In the genomic region with DNA sequence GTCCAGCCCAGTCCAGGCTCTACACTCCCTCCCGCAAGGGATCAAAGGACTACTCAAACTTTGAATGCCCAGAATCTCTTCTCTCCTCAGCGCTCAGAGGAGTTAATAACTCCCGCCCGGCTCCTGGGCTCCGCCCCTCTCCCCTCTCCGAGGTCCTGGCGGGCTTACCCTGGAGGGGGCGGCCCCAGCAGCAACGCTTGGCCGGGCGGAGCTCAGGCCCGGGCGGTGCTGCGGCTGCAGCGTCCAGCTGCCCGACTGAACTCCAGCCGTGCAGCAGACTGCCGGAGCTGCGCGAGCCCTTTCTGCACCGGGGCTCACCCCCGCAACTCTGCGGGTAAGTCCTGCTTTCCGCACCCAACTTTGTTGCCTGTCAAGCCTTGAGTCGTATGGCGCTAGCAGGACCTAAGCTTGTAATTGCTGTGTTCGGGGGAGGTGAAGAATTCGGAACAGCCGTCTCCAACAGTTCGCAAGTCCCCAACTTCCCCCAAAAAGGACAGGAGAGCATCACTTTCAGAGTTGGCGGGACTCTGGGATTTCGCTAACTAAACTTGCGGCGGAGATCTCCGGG, we compare ENCODE assay signal across 8 mouse cellular contexts. TPM values are rescaled to one million over a fixed set of nuclear protein-coding genes. Genes with fewer than 3 reads are reported as not detected.
DNase-seq lines count a peak whose midpoint lies in the region; ATAC-seq lines count a peak whose summit lies in the region.

A gene (plus strand): TSS at position 187 of the 568 bp plus-strand sequence.

- H3K4me3 ChIP-seq in hindbrain, embryonic 14.5 days (replicated peaks; ENCODE audit: low read length): peak within 1 kb of the TSS; percentile 89
- peak within 1 kb of the TSS; percentile 96 for H3K4me3 ChIP-seq in megakaryocyte, embryonic 14.5 days (replicated peaks)

- DNase-seq in R1 (ENCODE audit: low read depth, low spot score): peak; percentile 92
- DNase-seq in cerebellum, postnatal 10 days: peak; percentile 69 to 82
- DNase-seq in frontal cortex, postnatal 36 days (ENCODE audit: low spot score in 2 of 2): peak; percentile 36 to 51
- peak; percentile 62 for DNase-seq in hindbrain, embryonic 14.5 days (ENCODE audit: low spot score)
- no peak for DNase-seq in left cerebral cortex, adult 8-10 months (ENCODE audit: low spot score in 2 of 2)
- DNase-seq in right cerebral cortex, postnatal 10 days (ENCODE audit: low spot score in 2 of 2): peak; percentile 63 to 73
- peak; percentile 76 for DNase-seq in urinary bladder, postnatal 25 days (ENCODE audit: low spot score)

- H3K27ac ChIP-seq in hindbrain, embryonic 14.5 days: peak within 1 kb of the TSS; percentile 92

- no peaks in the 10 kb centered on the region for H3K27me3 ChIP-seq in hindbrain, embryonic 14.5 days (ENCODE audit: control insufficient read depth, insufficient read depth, low read length)
- H3K27me3 ChIP-seq in megakaryocyte, embryonic 14.5 days (replicated peaks): no peaks in the 10 kb centered on the region

- peaks cover 12% of the 10 kb centered on the region for H3K36me3 ChIP-seq in hindbrain, embryonic 14.5 days (replicated peaks; ENCODE audit: control insufficient read depth, insufficient read depth)
- peaks cover 31% of the 10 kb centered on the region for H3K36me3 ChIP-seq in megakaryocyte, embryonic 14.5 days (replicated peaks; ENCODE audit: low read length)

- H3K4me1 ChIP-seq in hindbrain, embryonic 14.5 days (replicated peaks; ENCODE audit: control insufficient read depth, insufficient read depth, low read length): peaks cover 10% of the 10 kb centered on the region
- peaks cover 59% of the 10 kb centered on the region for H3K4me1 ChIP-seq in megakaryocyte, embryonic 14.5 days

- under 1% methylated on average over 33 of the region's 35 CpGs for WGBS in hindbrain, embryonic 14.5 days

- peak; percentile 63 for ATAC-seq in hindbrain, embryonic 14.5 days (ENCODE audit: low FRiP score)

- peak within 1 kb of the TSS; percentile 85 for H3K9ac ChIP-seq in hindbrain, embryonic 14.5 days

- no peaks in the 10 kb centered on the region for H3K9me3 ChIP-seq in hindbrain, embryonic 14.5 days (ENCODE audit: control insufficient read depth, low read length)
- no peaks in the 10 kb centered on the region for H3K9me3 ChIP-seq in megakaryocyte, embryonic 14.5 days

- H3K4me2 ChIP-seq in hindbrain, embryonic 14.5 days (replicated peaks): peak within 1 kb of the TSS; percentile 79

RNA-seq across cellular contexts. Expression of the gene that starts here (rescaled TPM):
- polyA plus RNA-seq in hindbrain, embryonic 14.5 days (2014; fragmentation: Nextera tagmentation; extraction: Ambion mirVana): 27.5 and 29.3 TPM in 2 replicates
- total RNA-seq in left cerebral cortex, adult 8-10 months (2022): 10 to 100 TPM; 26.0 to 38.9 (median 31.5) TPM
- 30.6 and 32.8 TPM in 2 replicates for polyA plus RNA-seq in megakaryocyte, embryonic 14.5 days (2012; ENCODE audit: insufficient read depth, low replicate concordance)

Comparison
In these comparisons a context has a peak if more than half of its experiments do, and no peak if none do; other contexts are left out.
1. DNase-seq: peak in R1 (single experiment), cerebellum, postnatal 10 days (2 of 2), frontal cortex, postnatal 36 days (2 of 2), hindbrain, embryonic 14.5 days (single experiment), right cerebral cortex, postnatal 10 days (2 of 2) and urinary bladder, postnatal 25 days (single experiment); none in left cerebral cortex, adult 8-10 months (0 of 2).